Mouse (Mus musculus) C2C12 (cell line): ENCODE measurements at regions not wholly inside any gene's neighbourhood (a gene's known extent, or its start where the extent isn't known, plus 50 kb on each side); places are given as distances from the start of the nearest gene placed in this dataset.
A peak's percentile ranks its signal among the peaks of the same experiment; 100 is the strongest.
"Not testable (repeated sequence)": the region's sequence is repeated elsewhere in the genome, so short reads cannot be mapped to it uniquely, and the experiment has no call there.

Source experiments
- H3K27me3 ChIP-seq: one replicate; pipeline ENCODE4 v1.6.1; 2011; ENCODE audit not compliant: control insufficient read depth, insufficient read depth, insufficient read length
- H3K36me3 ChIP-seq: one replicate; pipeline ENCODE4 v1.6.1; 2011; ENCODE audit not compliant: control insufficient read depth, insufficient read depth
- H3K4me3 ChIP-seq: one replicate; pipeline ENCODE4 v1.5.1; 2011; ENCODE audit warnings: mild to moderate bottlenecking, control low read depth; ENCODE audit not compliant: poor library complexity, insufficient read depth, severe bottlenecking
- H3K79me2 ChIP-seq: one replicate; pipeline ENCODE4 v1.6.1; 2011; ENCODE audit not compliant: control insufficient read depth, insufficient read depth
- H3K79me3 ChIP-seq: one replicate; pipeline ENCODE4 v1.6.1; 2011; ENCODE audit warnings: low read depth, control low read depth
- H3ac ChIP-seq: one replicate; pipeline ENCODE3; 2011; ENCODE audit warnings: low read depth; ENCODE audit not compliant: control insufficient read depth, insufficient read length
- CEBPB ChIP-seq: IDR thresholded peaks from one replicate; pipeline ENCODE4 v1.6.1; 2011; ENCODE audit warnings: low read depth, mild to moderate bottlenecking, control low read depth, moderate library complexity
- CTCF ChIP-seq: IDR thresholded peaks from one replicate; pipeline ENCODE4 v1.5.1; 2011; ENCODE audit not compliant: control insufficient read depth, insufficient read depth, insufficient read length
- FOSL1 ChIP-seq: IDR thresholded peaks from one replicate; pipeline ENCODE4 v1.8.0; 2011; ENCODE audit warnings: mild to moderate bottlenecking, low read length; ENCODE audit not compliant: poor library complexity, insufficient read depth, severe bottlenecking
- MAX ChIP-seq: IDR thresholded peaks from one replicate; pipeline ENCODE4 v1.6.1; 2011; ENCODE audit warnings: mild to moderate bottlenecking, control low read depth
- MYOD1 ChIP-seq: IDR thresholded peaks from one replicate; pipeline ENCODE4 v1.6.1; 2011; ENCODE audit warnings: low read depth; ENCODE audit not compliant: control insufficient read depth, insufficient read length
- MYOG ChIP-seq: IDR thresholded peaks from one replicate; pipeline ENCODE4 v1.6.1; 2011; ENCODE audit not compliant: control insufficient read depth, insufficient read length; ENCODE audit errors: extremely low read depth
- USF1 ChIP-seq: IDR thresholded peaks from one replicate; pipeline ENCODE4 v1.6.1; 2011; ENCODE audit warnings: low read depth, mild to moderate bottlenecking, control low read depth, moderate library complexity

DNA sequence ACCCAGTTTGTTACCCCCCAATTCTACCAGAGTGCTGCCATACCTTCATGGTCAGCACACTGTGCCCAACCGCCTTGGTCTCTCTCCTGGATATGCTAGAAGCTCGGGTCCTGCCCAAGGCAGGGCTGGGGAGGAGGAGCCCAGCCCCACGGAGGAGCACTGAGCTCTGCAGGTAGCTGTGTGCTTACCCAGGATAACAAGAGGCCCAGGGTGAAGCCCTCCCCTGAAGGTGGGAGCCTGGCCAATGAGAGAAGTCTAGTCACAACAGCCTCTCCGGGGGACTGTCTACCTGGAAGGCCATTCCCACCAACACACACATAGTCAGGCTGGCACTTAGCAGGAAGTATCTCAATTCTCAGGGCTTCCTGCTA is 76.2 kb downstream of the Cryaa start:
- Histone ChIP-seq H3ac (no peak overlapping the region), H3K79me3 (no peaks in the 10 kb centered on the region), H3K27me3 (no peaks in the 10 kb centered on the region), H3K36me3 (no peaks in the 10 kb centered on the region), H3K4me3 (no peak overlapping the region), H3K79me2 (no peaks in the 10 kb centered on the region)
- TF ChIP-seq MYOD1 = no peak
- no peak for TF ChIP-seq MAX
- TF ChIP-seq USF1 = no peak
- no peak for TF ChIP-seq MYOG
- no peak for TF ChIP-seq CTCF
- no peak for TF ChIP-seq CEBPB
- TF ChIP-seq FOSL1 = no peak

DNA sequence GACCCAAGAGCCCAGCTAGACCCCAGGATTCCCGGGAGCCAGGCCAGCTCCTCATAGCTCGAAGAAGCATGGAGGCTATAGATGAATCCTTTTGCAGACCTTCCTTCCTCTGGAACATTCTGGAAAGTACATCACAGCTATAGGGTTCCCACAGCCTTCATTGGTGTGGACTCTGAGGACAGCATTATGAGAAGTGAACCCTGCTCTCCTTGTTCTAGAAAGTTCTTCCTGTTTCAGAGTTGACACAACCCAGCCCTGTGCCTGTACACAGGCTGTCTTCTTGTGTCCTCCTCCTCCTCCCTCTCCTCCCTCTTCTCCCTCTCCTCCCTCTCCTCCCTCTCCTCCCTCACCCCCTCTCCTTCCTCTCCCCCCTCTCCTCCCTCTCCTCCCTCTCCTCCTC is 82.9 kb downstream of the Cryaa start:
- Histone ChIP-seq H3K36me3 (no peaks in the 10 kb centered on the region), H3K79me2 (no peaks in the 10 kb centered on the region), H3ac (no peak overlapping the region), H3K27me3 (no peaks in the 10 kb centered on the region), H3K79me3 (no peaks in the 10 kb centered on the region), H3K4me3 (no peak overlapping the region)
- TF ChIP-seq MAX = no peak
- TF ChIP-seq CTCF = no peak
- TF ChIP-seq MYOD1 = no peak
- no peak for TF ChIP-seq FOSL1
- TF ChIP-seq MYOG = no peak
- TF ChIP-seq USF1 = no peak
- no peak for TF ChIP-seq CEBPB

DNA sequence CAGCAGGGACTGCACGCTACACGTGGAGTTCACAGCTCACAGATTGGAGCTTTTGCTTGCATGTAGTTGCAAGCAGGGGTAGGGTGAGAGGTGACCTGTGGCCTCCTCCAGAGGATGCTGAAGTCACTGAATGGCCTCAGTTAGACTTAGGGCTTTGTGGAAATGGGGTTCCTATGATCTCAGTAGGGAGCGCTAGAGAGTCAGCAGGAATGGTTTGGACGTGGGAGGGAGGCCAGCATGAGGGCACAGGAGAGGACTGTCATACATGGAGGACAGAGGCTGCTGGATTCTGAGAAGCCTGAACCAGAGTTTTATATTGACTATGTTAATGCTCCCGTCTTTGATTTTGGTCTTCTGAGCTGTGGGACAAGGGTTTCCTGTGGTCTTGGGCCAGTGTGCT is 85.5 kb downstream of the Cryaa start:
- Histone ChIP-seq H3ac (no peak overlapping the region), H3K4me3 (no peak overlapping the region), H3K79me2 (no peaks in the 10 kb centered on the region), H3K27me3 (no peaks in the 10 kb centered on the region), H3K79me3 (no peaks in the 10 kb centered on the region), H3K36me3 (no peaks in the 10 kb centered on the region)
- no peak for TF ChIP-seq USF1
- peak; percentile 10 for TF ChIP-seq CTCF

DNA sequence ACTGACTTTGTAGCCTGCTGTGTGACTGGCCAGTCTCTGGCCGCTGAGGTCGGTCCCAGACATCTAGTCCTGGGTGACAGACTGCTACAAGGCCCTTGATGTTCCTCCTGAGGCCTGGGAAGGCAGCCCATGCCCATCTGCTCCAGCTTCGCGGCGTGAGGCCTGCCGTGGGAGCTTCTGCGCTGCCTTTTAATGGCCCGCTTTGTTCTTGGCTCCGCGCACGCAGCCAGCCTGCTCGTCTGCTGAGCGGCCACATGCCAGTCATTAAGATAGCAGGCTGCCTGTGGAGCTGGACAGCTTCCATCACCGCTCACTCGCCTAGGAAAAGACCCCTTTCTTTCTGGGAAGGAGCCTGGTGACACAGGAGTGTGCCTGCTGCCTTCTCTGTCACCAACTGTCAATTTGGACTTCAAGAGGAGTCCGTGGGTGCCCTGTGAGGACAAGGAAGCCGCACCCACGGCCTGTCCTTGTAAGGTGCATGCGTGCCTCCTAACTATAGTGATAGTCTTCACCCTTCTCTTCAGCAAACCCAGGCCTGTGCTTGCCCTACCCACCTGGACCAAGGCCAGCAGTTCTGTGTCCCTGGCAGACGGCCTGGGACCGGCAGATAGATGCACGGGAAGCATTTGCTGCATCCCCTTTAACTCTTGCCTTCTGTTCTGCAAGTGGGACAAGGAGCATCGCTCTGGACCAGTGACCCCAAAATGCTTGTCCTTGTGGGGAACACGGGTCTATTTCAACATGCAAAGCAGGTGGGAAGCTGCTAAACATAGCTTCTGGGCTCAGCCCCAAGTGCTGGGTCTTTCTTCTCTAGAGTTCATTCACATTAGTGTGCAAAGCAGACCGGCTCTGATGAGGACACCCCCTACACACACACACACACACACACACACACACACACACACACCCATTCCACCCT is 88.6 kb downstream of the Sik1 start:
- Histone ChIP-seq H3K27me3 (no peaks in the 10 kb centered on the region), H3K36me3 (no peaks in the 10 kb centered on the region), H3ac (no peak overlapping the region), H3K79me3 (no peaks in the 10 kb centered on the region), H3K4me3 (no peak overlapping the region), H3K79me2 (no peaks in the 10 kb centered on the region)
- TF ChIP-seq CEBPB (no peak), MYOG (no peak), MYOD1 (no peak), USF1 (no peak), CTCF (no peak), MAX (no peak), FOSL1 (no peak)

DNA sequence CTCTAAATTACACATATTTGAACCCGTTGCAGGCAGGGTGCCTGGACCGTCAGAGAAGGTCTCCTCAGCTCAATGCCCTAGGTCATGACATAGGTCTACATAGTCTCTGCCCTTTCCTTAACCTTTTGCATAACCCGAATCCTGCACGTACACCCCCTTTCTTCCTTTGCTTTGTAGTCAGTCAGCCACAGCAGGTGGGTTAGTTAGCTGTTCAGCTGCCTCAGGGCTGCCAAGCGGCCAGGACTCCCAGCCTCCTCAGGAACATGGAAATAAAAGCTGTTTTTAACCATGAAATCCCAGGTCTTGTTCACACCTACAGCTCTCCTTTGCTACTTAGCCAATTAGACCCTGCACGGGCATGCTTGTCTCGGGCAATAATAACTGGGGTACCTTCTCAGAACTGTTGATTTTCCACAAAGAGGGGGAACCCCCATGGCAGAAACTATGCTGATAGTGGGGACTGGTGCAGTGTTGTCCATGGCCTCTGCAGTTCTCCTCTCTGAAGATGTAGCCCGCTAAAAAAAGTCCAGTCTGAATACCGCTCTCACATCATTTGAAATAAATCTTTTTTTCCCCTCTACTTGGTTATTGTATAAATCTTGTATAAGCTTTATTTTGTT is 83.3 kb downstream of the Sik1 start:
- no peaks in the 10 kb centered on the region for H3K36me3 ChIP-seq
- no peaks in the 10 kb centered on the region for H3K79me3 ChIP-seq
- no peak overlapping the region for H3K4me3 ChIP-seq
- H3ac ChIP-seq = no peak overlapping the region
- no peaks in the 10 kb centered on the region for H3K27me3 ChIP-seq
- no peaks in the 10 kb centered on the region for H3K79me2 ChIP-seq
- no peak for TF ChIP-seq USF1
- TF ChIP-seq CEBPB = no peak
- TF ChIP-seq CTCF = no peak
- no peak for TF ChIP-seq MYOG
- TF ChIP-seq MAX = no peak
- TF ChIP-seq MYOD1 = no peak
- TF ChIP-seq FOSL1 = no peak

DNA sequence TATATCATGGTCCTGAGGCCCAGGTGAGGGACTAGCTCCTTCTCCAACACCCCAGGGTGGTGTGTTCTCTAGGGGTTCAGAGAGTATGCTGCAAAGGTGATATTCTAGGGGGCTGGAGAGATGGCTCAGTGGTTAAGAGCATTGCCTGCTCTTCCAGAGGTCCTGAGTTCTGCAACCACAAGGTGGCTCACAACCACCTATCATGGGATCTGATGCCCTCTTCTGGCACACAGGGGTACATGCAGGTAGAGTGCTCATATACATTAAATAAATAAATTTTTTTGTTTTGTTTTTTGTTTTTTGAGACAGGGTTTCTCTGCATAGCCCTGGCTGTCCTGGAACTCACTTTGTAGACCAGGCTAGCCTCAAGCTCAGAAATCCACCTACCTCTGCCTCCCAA is 81.7 kb downstream of the Sik1 start:
- H3K79me2 ChIP-seq, H3K27me3 ChIP-seq, H3ac ChIP-seq, H3K36me3 ChIP-seq, H3K4me3 ChIP-seq, H3K79me3 ChIP-seq: not testable (repeated sequence)
